Mouse (Mus musculus): ENCODE results near the gene Olfr871. TPM values are rescaled to one million over a fixed set of nuclear protein-coding genes. Genes with fewer than 3 reads are reported as not detected.
"Not testable (repeated sequence)": the region's sequence is repeated elsewhere in the genome, so short reads cannot be mapped to it uniquely, and the experiment has no call there.

Gene Olfr871
- not detected for polyA plus RNA-seq (2012; fragmentation: generic; extraction: Trizol)
- long read RNA-seq, experiment 1 = 0 reads
- long read RNA-seq, experiment 2 = 0 reads

GRCm38 (mm10) chr9:20211907-20212306 lies at the start of gene Olfr871:
TSS of gene Olfr871 (plus strand) at chr9:20212207.
- no peak within 1 kb of the TSS for H3K4me3 ChIP-seq (ENCODE audit: insufficient read depth, poor library complexity, severe bottlenecking)
- H3K79me3 ChIP-seq (ENCODE audit: low read depth) = no peaks in the 10 kb centered on the region
- TF ChIP-seq MAX (IDR thresholded peaks at IDR 0.05) (no peak), MYOG (IDR thresholded peaks at IDR 0.05; ENCODE audit: control insufficient read depth, extremely low read depth, insufficient read length) (no peak), FOSL1 (IDR thresholded peaks at IDR 0.05; ENCODE audit: insufficient read depth, low read length, poor library complexity, severe bottlenecking) (no peak), USF1 (IDR thresholded peaks at IDR 0.05; ENCODE audit: low read depth) (no peak), MYOD1 (IDR thresholded peaks at IDR 0.05; ENCODE audit: control insufficient read depth, insufficient read length, low read depth) (no peak), CEBPB (IDR thresholded peaks at IDR 0.05; ENCODE audit: low read depth) (no peak), CTCF (IDR thresholded peaks at IDR 0.05; ENCODE audit: control insufficient read depth, insufficient read depth, insufficient read length) (no peak)
- H3ac ChIP-seq (ENCODE audit: control insufficient read depth, insufficient read length, low read depth) = no peak within 1 kb of the TSS
- no peaks in the 10 kb centered on the region for H3K36me3 ChIP-seq (ENCODE audit: control insufficient read depth, insufficient read depth)
- H3K79me2 ChIP-seq (ENCODE audit: control insufficient read depth, insufficient read depth) = no peaks in the 10 kb centered on the region
- no peaks in the 10 kb centered on the region for H3K27me3 ChIP-seq (ENCODE audit: control insufficient read depth, insufficient read depth, insufficient read length)

- no peak within 1 kb of the TSS for H3K4me3 ChIP-seq (ENCODE audit: insufficient read depth, poor library complexity, severe bottlenecking)
- H3K79me2 ChIP-seq (ENCODE audit: control insufficient read depth, insufficient read depth) = no peaks in the 10 kb centered on the region
- TF ChIP-seq FOSL1 (IDR thresholded peaks at IDR 0.05; ENCODE audit: insufficient read depth, low read length, poor library complexity, severe bottlenecking) = no peak
- no peak for TF ChIP-seq MYOD1 (IDR thresholded peaks at IDR 0.05; ENCODE audit: control insufficient read depth, insufficient read length, low read depth)
- no peak for TF ChIP-seq USF1 (IDR thresholded peaks at IDR 0.05; ENCODE audit: low read depth)
- no peak for TF ChIP-seq MAX (IDR thresholded peaks at IDR 0.05)
- TF ChIP-seq CEBPB (IDR thresholded peaks at IDR 0.05; ENCODE audit: low read depth) = no peak
- TF ChIP-seq MYOG (IDR thresholded peaks at IDR 0.05; ENCODE audit: control insufficient read depth, extremely low read depth, insufficient read length) = no peak
- no peak for TF ChIP-seq CTCF (IDR thresholded peaks at IDR 0.05; ENCODE audit: control insufficient read depth, insufficient read depth, insufficient read length)
- H3K36me3 ChIP-seq (ENCODE audit: control insufficient read depth, insufficient read depth) = no peaks in the 10 kb centered on the region
- H3K27me3 ChIP-seq (ENCODE audit: control insufficient read depth, insufficient read depth, insufficient read length) = no peaks in the 10 kb centered on the region
- H3ac ChIP-seq (ENCODE audit: control insufficient read depth, insufficient read length, low read depth) = no peak within 1 kb of the TSS
- no peaks in the 10 kb centered on the region for H3K79me3 ChIP-seq (ENCODE audit: low read depth)
These were observed 38.0 kb upstream of the Olfr871 start, which contains the start of gene Olfr870 for GRCm38 (mm10) chr9:20173957-20174356. TSS of gene Olfr870 (minus strand) at chr9:20174057.

- Histone ChIP-seq H3K4me3 (ENCODE audit: insufficient read depth, poor library complexity, severe bottlenecking) (no peak overlapping the region), H3K27me3 (ENCODE audit: control insufficient read depth, insufficient read depth, insufficient read length) (no peaks in the 10 kb centered on the region), H3K36me3 (ENCODE audit: control insufficient read depth, insufficient read depth) (no peaks in the 10 kb centered on the region), H3ac (ENCODE audit: control insufficient read depth, insufficient read length, low read depth) (no peak overlapping the region), H3K79me2 (ENCODE audit: control insufficient read depth, insufficient read depth) (no peaks in the 10 kb centered on the region), H3K79me3 (ENCODE audit: low read depth) (no peaks in the 10 kb centered on the region)
- TF ChIP-seq MYOG (IDR thresholded peaks at IDR 0.05; ENCODE audit: control insufficient read depth, extremely low read depth, insufficient read length) = no peak
- TF ChIP-seq FOSL1 (IDR thresholded peaks at IDR 0.05; ENCODE audit: insufficient read depth, low read length, poor library complexity, severe bottlenecking) = no peak
- TF ChIP-seq MYOD1 (IDR thresholded peaks at IDR 0.05; ENCODE audit: control insufficient read depth, insufficient read length, low read depth) = no peak
- TF ChIP-seq MAX (IDR thresholded peaks at IDR 0.05) = no peak
- no peak for TF ChIP-seq CTCF (IDR thresholded peaks at IDR 0.05; ENCODE audit: control insufficient read depth, insufficient read depth, insufficient read length)
- TF ChIP-seq CEBPB (IDR thresholded peaks at IDR 0.05; ENCODE audit: low read depth) = no peak
- no peak for TF ChIP-seq USF1 (IDR thresholded peaks at IDR 0.05; ENCODE audit: low read depth)
These were observed 32.5 kb upstream of the Olfr871 start for GRCm38 (mm10) chr9:20179463-20179862.

- Histone ChIP-seq H3K79me3 (ENCODE audit: low read depth) (no peaks in the 10 kb centered on the region), H3K79me2 (ENCODE audit: control insufficient read depth, insufficient read depth) (no peaks in the 10 kb centered on the region), H3ac (ENCODE audit: control insufficient read depth, insufficient read length, low read depth) (no peak overlapping the region), H3K27me3 (ENCODE audit: control insufficient read depth, insufficient read depth, insufficient read length) (no peaks in the 10 kb centered on the region), H3K4me3 (ENCODE audit: insufficient read depth, poor library complexity, severe bottlenecking) (no peak overlapping the region), H3K36me3 (ENCODE audit: control insufficient read depth, insufficient read depth) (no peaks in the 10 kb centered on the region)
- TF ChIP-seq MAX (IDR thresholded peaks at IDR 0.05) (no peak), CEBPB (IDR thresholded peaks at IDR 0.05; ENCODE audit: low read depth) (no peak), FOSL1 (IDR thresholded peaks at IDR 0.05; ENCODE audit: insufficient read depth, low read length, poor library complexity, severe bottlenecking) (no peak), USF1 (IDR thresholded peaks at IDR 0.05; ENCODE audit: low read depth) (no peak), MYOG (IDR thresholded peaks at IDR 0.05; ENCODE audit: control insufficient read depth, extremely low read depth, insufficient read length) (no peak), MYOD1 (IDR thresholded peaks at IDR 0.05; ENCODE audit: control insufficient read depth, insufficient read length, low read depth) (no peak), CTCF (IDR thresholded peaks at IDR 0.05; ENCODE audit: control insufficient read depth, insufficient read depth, insufficient read length) (no peak)
These were observed 9.9 kb upstream of the Olfr871 start for GRCm38 (mm10) chr9:20202131-20202530.

- not testable (repeated sequence) for H3ac ChIP-seq (ENCODE audit: control insufficient read depth, insufficient read length, low read depth); H3K79me3 ChIP-seq (ENCODE audit: low read depth); H3K4me3 ChIP-seq (ENCODE audit: insufficient read depth, poor library complexity, severe bottlenecking); H3K79me2 ChIP-seq (ENCODE audit: control insufficient read depth, insufficient read depth); H3K27me3 ChIP-seq (ENCODE audit: control insufficient read depth, insufficient read depth, insufficient read length); H3K36me3 ChIP-seq (ENCODE audit: control insufficient read depth, insufficient read depth)
These were observed 8.5 kb upstream of the Olfr871 start for GRCm38 (mm10) chr9:20203413-20203984.

GRCm38 (mm10) chr9:20210812-20211211 lies 1.2 kb upstream of the Olfr871 start:
- no peaks in the 10 kb centered on the region for H3K27me3 ChIP-seq (ENCODE audit: control insufficient read depth, insufficient read depth, insufficient read length)
- H3K79me2 ChIP-seq (ENCODE audit: control insufficient read depth, insufficient read depth) = no peaks in the 10 kb centered on the region
- H3K4me3 ChIP-seq (ENCODE audit: insufficient read depth, poor library complexity, severe bottlenecking) = no peak overlapping the region
- no peak overlapping the region for H3ac ChIP-seq (ENCODE audit: control insufficient read depth, insufficient read length, low read depth)
- TF ChIP-seq USF1 (IDR thresholded peaks at IDR 0.05; ENCODE audit: low read depth) (no peak), MYOG (IDR thresholded peaks at IDR 0.05; ENCODE audit: control insufficient read depth, extremely low read depth, insufficient read length) (no peak), CEBPB (IDR thresholded peaks at IDR 0.05; ENCODE audit: low read depth) (no peak), MAX (IDR thresholded peaks at IDR 0.05) (no peak), MYOD1 (IDR thresholded peaks at IDR 0.05; ENCODE audit: control insufficient read depth, insufficient read length, low read depth) (no peak), FOSL1 (IDR thresholded peaks at IDR 0.05; ENCODE audit: insufficient read depth, low read length, poor library complexity, severe bottlenecking) (no peak), CTCF (IDR thresholded peaks at IDR 0.05; ENCODE audit: control insufficient read depth, insufficient read depth, insufficient read length) (no peak)
- no peaks in the 10 kb centered on the region for H3K36me3 ChIP-seq (ENCODE audit: control insufficient read depth, insufficient read depth)
- H3K79me3 ChIP-seq (ENCODE audit: low read depth) = no peaks in the 10 kb centered on the region

Data from C2C12 (cell line).